Mouse (Mus musculus): ENCODE measurements around the gene Ctsc. TPM values are rescaled to one million over a fixed set of nuclear protein-coding genes. Genes with fewer than 3 reads are reported as not detected.
A peak's percentile ranks its signal among the peaks of the same experiment; 100 is the strongest.

Gene Ctsc
- polyA plus RNA-seq, 1 experiment from 2014 or later: 18.5 TPM

- Histone ChIP-seq H3K27ac (replicated peaks) (no peak overlapping the region), H3K9ac (replicated peaks) (no peak overlapping the region), H3K4me1 (peaks cover 6% of the 10 kb centered on the region; the same call in 1 of the 2 replicates), H3K27me3 (replicated peaks) (no peaks in the 10 kb centered on the region), H3K4me3 (replicated peaks) (no peak overlapping the region), H3K4me2 (no peak overlapping the region), H3K36me3 (no peaks in the 10 kb centered on the region), H3K9me3 (replicated peaks) (no peaks in the 10 kb centered on the region)
- ATAC-seq (ENCODE audit: low FRiP score): no peak
- WGBS: 44% methylated on average over 4 of the region's 4 CpGs
These were observed 79.2 kb downstream of the Ctsc start for GRCm38 (mm10) chr7:88356871-88357776.

GRCm38 (mm10) chr7:88358042-88358878 lies 80.4 kb downstream of the Ctsc start:
- no peak overlapping the region for H3K4me3 ChIP-seq (replicated peaks)
- ATAC-seq (ENCODE audit: low FRiP score): no peak
- H3K36me3 ChIP-seq: no peaks in the 10 kb centered on the region
- H3K4me1 ChIP-seq: peaks cover 6% of the 10 kb centered on the region; the same call in 1 of the 2 replicates
- no peak overlapping the region for H3K9ac ChIP-seq (replicated peaks)
- 37% methylated on average over 7 of the region's 7 CpGs for WGBS
- H3K27ac ChIP-seq (replicated peaks): 0 out of 2 replicates have a peak overlapping the region, but pooled peaks have one; percentile 9
- no peaks in the 10 kb centered on the region for H3K27me3 ChIP-seq (replicated peaks)
- H3K9me3 ChIP-seq (replicated peaks): no peaks in the 10 kb centered on the region
- no peak overlapping the region for H3K4me2 ChIP-seq

Other genes with a start within 250 kb of the Ctsc start
- gene Rab38, start 152.2 kb downstream of the Ctsc start, polyA plus RNA-seq (2015; fragmentation: Nextera tagmentation; extraction: Ambion mirVana): 2.4 and 3.2 TPM in 2 replicates

Measured in neural tube, embryonic 15.5 days (tissue).